Mouse (Mus musculus) kidney, postnatal 10 days (tissue): Measurements from ENCODE around the gene Ephb3.
A peak's percentile ranks its signal among the peaks of the same experiment; 100 is the strongest.

Source experiments
- DNase-seq: peaks from one replicate; pipeline ENCODE4 v3.0.0; 2021; ENCODE audit warnings: mixed read lengths

The Ephb3 gene

DNA sequence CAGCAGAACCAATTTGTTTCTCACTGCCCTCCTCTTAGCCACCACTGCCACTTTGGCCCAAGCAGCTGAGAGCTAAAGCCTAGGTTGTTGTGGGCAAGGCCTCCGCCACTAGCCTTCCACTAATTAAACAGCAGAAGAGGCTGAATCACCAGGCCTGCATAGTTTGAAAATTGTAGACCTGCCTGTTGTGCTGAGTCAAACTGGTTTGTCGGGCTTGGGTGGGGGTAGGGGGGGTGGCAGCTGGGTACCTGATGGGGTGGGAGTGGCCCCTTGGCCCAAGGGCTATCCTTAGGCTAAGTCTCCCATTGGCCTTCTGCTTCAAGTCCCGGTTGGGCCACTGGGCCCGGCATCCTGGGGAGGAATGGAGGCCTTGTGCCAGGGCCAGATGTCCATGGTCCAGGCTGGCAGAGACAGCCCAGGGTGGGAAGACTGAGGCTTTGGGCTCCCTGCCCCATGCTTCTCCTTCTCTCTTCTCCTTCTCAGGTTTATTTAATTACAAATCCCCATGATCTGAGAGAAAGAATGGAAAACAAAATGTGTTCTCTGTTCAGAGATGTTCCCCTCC is 3.5 kb downstream of the Ephb3 start:
- no peak for DNase-seq

DNA sequence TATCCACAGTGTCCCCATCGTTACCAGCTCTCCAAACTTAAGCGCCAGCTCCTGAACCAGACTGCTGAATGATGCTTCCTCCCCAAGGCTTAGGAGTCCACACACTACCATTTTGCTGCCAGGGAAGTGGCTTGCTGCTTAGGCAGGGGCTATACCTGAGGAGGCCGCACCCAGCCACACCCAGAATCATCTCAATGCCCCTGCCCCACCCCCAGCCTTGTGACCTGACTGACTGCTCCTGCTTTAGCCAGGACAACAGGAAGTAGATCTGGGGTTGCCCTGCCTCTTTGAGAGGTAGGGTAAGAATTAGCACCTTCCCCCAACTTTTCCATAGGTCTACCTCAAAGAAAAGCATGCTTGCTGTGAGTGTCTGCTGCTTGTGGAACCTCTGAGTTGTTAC is 4.7 kb downstream of the Ephb3 start:
- DNase-seq, result no peak

DNA sequence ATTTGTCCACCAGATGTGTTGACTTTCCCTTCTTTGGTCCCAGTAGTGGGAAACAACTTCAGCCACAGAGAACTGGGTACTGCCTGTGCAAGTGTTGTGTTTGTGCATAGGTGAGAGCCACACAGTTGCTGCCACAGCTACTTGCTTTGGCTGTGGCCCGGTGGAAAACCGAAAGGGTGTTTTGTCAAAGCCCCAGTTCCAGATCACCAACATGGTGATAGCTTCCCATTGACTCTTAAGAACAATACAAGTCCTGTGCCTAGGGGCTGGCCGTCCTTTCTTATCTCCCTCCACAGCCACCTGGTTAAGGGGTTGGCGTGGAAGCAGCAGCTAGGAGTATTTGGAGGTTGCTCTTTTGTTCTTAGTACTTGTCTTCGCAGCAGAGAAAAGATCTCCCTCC is 5.6 kb downstream of the Ephb3 start:
- no peak for DNase-seq

DNA sequence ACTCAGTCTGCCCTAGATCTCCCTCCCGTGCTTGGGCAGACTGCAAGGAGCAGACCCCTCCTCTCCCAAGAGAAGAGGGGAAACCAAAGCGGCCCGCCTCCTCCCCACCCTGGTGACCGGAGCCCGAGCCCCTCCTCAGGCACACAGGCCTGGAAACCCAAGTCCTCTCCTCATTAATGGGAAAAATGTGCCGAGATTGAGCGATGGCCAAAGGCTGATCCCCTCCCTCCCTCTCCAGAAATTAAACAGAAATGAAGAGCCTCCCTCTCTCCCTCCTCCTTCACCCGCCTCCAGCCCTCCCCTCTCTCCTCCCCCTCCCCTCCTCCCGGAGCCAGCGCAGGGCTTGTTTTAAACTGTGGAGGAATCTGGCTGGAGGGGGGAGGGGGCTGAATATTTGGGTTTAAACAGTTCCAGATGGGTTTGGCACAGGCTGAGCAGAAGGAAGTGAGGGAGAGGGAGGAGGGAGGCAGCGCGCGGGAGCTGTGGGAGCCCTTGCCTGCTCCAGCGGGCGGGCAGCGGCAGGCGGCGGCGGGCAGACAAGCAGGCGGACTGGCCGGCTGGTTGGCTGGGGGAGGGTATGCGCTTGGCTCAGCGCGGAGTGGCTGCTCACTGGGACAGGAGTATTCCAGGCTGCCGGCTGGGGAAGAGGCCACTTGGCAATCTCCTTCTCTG is 6.2 kb downstream of the Ephb3 start:
- DNase-seq, result peak; percentile 93

DNA sequence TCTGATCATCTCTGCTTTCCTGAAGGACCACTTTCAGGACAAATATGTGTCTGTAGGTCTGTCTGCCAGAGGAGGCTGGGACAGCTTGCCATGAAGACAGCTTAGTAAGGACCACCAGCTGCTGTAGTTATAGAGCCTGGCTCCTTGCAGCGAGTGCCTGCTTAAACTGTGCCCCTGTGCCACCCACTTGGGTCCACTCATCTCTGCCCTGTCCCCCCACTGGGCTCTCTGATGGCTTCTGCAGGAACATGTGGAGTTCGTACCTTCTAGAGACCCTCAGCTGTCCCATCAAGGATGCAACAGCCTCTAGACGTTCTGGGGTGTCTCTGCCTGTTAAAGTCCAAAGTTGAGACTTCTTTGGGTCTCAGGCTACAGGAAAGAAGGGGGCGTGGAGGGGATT is 6.9 kb downstream of the Ephb3 start:
- no peak for DNase-seq

DNA sequence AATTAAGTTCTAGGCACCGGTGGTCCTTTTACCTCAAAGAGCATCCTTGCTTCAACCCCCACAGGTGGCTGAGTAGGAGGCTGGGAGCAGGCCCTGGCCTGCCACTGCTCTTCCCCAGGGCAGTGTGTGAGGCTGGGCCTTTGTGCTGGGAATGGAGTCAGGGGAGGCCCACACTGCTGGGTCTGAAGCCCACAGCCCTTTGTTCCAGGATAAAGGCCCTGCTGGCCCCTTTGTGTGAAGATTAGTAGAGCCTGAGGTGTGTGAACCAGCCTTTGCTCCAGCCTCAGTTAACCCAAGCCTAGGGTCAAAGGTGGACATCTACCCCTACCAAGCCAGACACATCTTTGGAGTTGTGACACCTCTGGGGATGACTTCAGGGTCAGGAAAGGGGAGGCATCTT is 7.8 kb downstream of the Ephb3 start:
- DNase-seq, result no peak

DNA sequence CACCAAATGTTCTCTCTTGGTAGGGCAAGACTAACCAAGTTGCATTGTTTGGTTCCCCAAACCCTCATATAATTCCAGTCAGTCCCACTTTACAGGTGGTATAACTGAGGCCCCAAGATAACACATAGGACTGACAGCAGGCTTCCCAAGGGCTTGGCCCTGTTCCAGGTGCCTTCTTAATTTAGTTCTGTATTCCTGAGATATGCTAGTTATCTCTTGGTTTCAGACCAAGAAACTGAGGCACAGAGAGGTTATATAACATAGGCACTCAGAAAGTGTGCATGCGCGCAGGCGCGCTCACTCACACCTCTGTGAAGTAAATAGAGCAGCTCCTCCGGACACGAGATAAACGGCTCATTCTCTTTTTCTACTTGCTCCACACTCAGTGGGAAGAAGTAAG is 9.4 kb downstream of the Ephb3 start:
- DNase-seq, result no peak

DNA sequence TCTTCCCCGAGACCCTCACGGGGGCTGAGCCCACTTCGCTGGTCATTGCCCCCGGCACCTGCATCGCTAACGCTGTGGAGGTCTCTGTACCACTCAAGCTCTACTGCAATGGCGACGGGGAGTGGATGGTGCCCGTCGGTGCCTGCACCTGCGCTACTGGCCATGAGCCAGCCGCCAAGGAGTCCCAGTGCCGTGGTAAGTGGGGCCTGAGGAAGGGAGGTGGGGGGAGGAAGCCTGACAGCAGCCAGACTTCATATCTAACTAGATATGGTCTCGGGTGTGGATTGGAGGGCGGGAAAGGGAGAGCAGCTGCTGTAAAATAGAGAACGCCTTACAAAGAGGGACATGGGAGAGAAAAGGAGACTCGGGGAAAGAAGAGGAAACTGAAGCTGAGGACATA is 10.2 kb downstream of the Ephb3 start:
- no peak for DNase-seq

DNA sequence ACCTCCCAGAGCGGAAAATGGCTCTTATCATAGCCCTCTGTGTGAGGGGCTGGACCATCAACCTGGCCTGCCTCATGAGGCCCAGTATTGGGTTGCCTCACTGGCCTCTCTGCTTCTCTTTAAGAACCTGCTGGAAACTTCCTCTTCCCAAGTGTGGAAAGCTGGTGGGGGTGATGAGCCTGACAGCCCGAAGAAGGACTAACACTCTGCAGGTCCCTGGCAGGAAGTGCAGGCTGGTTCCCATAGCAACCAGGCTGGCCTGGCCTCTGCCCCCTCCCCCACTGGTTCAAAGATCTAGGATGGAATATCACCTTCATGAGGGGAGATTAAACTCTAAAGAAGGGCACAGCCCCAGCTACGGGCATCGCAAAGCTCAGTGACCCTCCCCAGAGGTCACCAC is 11.5 kb downstream of the Ephb3 start:
- peak; percentile 55 for DNase-seq

DNA sequence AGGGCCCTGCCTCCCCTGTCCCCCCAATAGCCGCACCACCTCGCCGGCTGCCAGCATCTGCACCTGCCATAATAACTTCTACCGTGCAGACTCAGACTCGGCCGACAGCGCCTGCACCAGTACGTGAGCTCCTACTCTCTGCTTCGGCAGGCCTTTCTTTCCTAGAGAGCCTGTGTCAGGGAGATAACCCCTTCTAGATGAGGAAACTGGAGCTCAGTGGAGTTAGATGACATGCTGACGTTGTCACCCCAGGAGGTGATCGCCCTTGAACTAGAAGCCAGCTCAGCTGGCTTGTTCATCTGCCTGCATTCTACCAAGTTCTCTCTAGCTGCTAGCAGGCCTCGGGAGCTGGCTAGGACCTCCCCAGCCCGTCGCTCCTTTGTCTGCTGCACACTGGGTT is 12.7 kb downstream of the Ephb3 start:
- no peak for DNase-seq

DNA sequence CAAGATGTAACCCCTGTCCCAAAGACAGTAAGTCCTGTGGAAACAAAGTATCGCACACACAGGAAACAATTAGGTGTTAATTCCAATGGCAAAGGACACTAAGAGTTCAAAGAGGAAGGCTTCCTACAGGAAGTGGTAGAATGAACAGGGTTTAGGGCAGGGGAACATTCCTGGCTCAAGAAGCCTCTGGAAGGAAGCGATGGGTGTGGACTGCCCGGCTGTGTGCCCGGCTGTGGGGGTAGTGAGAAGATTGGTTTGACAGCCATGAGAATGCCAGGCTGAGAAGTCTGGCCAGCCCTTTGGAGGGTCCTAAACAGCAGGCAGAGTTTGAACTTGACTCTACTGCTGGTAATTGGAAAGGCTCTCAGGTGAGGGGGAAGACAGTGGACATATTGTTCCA is 15.1 kb downstream of the Ephb3 start:
- DNase-seq, result no peak

DNA sequence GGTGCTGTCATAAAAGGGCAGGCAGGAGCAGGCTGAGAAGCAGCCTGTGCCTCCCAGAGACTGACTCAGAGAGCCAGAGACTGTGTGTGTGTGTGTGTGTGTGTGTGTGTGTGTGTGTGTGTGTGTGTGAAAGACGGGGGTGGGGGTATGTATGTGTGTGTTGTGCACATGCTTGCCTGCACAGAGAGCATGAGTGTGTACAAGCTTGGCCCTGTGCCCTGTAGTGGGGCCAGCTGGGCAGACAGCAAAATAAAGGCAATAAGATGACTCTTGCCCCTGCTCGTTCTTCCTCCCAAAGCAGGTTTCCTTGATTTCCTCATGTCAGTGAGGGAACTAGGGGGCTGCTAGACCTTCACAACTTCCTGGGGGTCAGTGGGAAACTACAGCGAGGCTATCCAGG is 18.5 kb downstream of the Ephb3 start:
- no peak for DNase-seq

DNA sequence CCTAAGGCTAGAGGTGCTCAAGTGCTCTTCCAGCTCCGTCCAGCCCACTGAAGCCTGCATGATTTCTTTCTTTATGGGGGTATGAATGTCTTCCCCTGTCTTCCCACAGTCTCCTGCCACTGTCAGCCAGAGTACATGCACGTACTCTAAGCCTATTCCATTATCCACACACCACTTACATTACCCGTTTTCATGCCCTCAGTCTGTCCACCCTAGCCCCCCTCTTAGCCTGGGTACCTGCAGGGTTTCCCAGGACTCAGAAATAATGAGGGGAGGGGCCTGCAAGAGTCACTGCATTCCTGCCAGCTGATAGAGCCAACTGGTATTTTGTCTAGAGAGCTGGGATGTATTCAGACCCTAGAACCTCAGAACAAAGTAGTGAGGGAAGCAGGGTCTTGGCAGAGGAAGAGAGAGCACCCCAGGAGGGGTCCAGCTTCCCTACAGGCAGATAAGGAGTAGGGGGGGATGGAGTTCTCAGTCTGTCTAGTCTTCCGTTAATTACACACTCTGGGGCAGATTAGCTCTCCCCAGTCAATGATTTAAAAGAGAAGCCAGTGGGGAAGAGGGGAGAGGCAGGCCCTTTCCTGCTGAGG is 20.2 kb downstream of the Ephb3 start:
- DNase-seq, result no peak

DNA sequence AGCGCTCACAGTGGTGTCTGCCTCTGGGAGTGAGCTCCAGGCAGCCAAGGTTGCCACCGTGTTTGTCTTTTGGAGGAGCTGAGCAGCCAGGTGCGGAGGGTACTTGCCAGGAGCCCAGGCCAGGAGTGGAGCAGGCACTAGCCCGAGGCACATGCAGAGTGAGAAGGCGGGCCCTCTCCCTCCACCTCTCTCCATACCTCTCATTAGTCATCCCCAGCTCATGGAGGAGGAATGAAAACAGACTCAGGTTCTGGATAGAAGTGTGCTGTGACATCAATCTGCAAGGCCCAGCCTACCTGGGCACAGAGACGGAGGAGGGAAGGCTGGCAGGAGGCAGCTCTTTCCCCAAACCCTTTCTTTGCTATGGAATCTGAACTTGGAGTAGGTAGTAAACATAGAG is 22.1 kb downstream of the Ephb3 start:
- no peak for DNase-seq

DNA sequence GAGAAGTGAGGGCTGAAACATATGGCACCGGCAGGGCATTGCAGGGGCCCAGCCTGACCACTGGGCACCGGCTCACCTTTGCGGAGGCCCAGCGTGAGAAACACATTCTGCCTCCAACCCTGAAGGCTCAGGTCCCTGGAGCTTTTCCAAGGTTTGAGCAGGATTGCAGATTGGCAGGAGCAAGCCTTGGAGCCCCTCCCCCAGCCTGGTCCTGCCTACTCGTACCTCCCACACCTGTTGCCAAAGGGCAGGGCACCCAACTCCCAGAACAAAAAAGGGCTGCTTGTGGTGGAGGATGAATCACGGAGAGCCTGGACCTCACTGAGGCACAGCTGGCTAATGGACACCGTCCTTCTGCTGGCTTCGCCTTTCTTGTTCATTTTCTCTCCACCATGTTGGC is 30.6 kb downstream of the Ephb3 start:
- peak; percentile 74 for DNase-seq

DNA sequence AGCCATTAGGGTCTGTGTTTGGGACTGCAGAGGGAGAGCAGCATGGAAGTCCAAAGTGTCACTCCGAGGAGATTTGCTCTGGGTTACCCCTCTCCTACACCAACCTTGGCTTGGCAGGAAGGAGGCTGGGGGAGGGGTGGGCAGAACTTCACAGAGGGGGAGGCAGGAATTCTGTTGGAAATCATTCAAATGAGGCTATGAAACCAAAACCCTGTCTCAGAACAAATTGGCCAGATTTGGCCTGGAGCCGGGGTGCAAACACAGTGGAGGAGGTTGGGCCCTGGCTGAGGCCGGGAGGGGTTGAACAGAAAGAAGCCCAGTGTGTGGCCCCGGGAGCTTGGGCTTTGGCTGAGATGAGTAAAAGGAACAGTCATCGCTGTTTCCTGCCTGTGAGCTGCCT is 34.2 kb downstream of the Ephb3 start:
- peak; percentile 49 for DNase-seq

DNA sequence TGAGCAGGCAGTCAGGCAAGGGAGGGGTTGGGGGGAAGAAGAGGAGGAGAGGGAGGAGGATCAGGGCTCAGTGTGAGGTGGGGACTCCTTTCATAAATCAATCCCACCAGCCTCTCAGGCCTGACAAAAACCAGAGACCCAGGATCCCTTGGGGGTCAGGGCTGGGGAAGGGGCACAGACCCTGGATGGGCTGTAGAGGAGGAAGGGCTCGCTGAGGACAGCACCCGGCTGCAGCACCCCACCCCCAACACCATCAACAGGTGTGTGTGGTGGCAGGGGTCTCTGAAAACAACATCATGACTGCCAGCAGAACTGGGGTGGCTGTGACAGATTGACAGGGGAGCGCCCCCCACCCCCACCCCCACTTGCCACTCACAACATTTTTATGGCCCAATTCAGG is 36.0 kb downstream of the Ephb3 start:
- DNase-seq, result no peak

DNA sequence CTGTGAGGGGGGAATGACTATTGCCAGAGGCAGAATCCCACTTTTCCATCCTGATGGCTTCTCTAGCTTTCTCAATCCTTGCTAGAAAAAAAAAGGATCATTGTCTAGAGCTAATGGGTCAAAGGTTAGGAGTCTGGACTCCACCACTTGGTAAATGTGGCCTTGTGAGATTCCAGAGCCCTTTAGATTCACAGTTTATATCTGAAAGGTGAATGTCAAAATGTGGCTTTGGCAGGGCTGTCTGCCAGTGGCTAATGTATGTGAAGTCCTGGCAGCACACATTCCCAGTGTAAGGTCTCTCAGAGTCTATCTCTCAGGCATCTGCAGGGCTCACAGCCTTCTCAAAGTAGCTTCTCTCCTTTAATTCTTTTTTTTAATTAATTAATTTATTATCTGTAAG is 36.5 kb downstream of the Ephb3 start:
- DNase-seq, result no peak

DNA sequence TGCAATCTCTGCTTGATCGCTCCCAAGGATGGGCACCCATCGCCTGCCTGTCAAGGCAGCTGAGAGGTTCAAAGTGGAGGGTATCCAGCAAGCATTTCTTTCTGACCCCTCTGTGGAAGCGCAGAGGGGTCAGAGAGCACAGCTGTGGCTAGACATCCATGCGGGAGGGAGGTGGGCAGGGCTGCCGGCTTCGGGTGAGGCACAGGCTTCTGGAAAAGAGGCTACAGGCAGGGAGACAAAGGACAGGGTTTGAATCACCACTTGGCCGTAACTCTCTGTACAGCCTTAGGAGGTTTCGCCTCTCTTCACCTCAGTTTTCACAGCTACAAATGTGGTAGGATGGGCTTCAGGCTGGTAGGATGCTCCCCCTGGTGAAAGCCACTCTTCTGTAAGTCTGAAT is 38.4 kb downstream of the Ephb3 start:
- DNase-seq, result no peak

DNA sequence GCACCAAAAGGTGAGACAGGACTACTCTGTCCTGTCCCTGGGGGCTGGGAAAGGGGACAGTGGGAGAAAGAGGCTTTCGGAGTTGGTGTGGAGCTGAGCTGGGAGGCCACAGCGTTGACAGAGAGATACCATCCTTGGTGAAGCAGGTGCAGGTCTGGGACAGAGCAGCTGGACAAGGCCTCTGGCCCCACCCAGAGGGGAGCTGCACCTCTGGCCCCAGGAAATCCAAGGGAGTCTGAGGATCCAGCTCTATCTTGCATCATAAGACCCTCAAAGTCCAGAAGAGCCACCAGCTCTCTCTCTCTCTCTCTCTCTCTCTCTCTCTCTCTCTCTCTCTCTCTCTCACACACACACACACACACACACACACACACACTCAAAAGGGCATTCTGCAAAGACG is 40.2 kb downstream of the Ephb3 start:
- DNase-seq, result no peak

DNA sequence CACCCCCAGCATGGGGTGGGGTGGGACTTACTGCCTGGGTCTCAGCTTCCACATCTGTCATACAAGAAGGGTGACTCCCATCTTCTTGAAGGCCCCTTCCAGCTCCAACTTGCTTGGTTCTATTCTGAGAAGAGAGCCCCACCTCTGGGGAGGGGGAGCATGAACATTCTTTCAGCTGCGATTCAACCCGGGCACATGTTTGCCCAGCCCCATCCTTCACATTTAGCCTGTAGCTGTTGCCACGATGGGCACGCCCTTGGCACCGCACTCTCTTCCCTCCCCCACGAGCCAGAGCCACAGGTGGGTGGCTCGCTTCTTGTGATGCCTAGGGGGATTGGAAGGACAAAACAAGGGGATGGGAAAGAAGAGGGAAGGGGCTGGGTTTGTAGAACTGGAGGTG is 40.8 kb downstream of the Ephb3 start:
- DNase-seq, result no peak

DNA sequence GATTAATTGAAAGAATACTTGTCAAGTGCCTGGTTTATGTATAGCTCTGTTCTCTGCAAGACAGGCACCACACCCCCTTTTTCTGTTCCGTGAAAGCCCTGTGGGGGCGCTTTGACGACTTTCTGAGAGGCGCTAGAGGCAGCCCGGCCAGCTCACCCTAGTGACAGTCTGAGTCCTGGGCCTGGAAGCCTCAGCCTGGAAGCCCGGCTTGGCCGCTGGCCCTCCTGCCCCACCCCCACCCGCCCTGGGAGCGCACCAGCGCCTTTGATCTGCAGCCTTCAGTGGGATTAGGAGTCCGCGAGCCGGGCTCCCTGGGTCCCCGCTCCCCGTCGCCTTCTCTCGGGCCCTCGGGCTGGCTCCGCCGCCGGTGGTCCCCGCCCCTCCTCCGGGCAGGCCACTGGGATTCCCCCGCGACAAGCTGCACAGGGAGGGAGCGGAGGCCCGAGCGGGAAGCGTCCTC is 41.4 kb downstream of the Ephb3 start:
- peak; percentile 92 for DNase-seq

DNA sequence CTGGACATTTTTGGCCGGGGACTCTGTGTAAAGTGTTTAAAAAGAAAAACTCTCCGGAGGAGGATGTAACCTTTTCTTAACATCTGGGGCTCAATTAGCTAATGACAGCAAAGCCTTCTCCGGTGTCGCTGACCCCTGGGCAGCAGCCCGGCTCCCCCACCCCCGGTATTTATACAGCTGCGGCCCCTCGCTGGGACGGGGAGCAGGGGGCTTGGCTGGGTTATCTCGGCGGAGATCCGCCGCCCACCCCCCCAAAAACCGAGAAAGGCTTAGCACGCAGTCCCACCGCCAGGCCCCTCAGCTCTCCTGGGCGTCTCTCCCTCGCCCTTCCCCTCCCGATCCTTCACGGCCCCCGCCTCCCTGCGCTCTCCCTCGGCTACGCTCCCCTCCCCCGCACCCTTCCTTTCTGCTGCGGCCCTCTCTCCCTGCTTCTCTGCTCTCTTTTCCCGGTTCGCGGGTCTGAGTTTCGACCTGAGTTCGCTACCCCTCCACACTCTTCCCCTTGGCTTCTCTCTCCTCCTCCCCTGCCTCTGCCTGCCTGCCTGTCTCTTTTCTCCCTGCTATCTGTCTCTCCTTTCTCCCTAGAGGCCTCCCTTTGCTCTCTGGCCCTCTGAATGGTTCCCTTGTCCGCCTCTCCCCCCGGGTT is 42.0 kb downstream of the Ephb3 start:
- DNase-seq, result peak; percentile 80

DNA sequence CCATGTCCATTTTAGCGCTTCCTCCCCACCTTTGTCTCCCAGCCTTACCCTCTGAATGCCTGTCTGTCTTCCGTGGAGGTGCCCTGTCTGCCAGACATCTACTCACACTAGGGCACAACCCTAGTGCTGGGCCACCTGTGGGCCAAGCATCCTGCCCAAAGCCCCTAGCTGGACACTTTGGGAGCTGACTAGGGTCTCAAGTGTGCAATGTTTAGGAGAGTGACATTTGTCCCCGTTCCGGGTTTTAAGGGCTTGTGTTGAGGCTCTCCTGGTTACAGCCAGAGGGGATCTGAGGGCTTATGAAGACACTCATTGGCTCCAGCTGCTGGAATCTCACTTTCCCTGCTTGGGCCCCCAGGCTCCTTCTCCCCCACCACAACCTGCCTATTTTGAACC is 42.5 kb downstream of the Ephb3 start:
- no peak for DNase-seq
